Mouse (Mus musculus): ENCODE measurements around the gene Ttc14. TPM values are rescaled to one million over a fixed set of nuclear protein-coding genes. Genes with fewer than 3 reads are reported as not detected.

The Ttc14 gene
- polyA plus RNA-seq, 1 experiment from 2014 or later, result 39.5 TPM

DNA sequence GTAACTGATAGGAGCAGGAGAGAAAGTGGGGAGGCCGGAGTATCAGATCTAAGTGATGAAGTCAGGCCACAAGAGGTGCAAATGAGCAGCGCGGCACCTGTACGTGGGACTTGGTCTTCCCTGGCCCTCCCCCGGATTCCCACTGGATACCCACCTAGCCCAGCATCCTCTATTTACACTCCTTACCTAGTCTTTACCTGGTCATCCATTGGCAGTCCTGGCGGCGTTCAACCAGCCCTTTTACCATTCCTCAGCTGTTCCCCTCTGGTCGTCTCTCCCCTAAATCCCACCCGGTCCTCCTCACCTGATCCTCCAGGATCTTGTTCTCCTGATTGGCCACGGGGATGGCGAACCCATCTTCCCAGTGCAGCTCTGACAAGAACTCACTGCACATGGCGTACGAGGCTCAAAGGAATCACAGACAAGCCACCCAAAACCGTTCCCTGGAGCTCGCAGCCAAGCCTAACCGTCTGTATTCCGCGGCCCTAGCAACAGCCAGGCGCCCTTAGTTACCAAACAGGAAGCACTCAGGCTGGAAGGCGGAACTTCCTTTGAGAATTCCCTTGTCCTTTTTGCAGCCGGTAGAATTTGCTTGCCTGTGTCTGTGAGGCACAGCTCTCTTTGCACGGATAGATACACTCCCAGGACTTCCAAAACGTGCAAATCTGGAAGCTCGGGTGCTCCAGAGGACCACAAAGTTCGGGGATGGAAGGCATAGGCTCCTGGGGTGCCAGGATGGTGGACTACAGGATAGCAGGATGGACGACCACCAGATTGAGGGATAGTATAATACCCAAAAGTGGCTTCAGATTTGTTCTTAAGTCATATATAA, 44.4 kb downstream of the Ttc14 start, which contains the start of gene Ccdc39:
TSS of gene Ccdc39 (minus strand) at position 510 of the 832 bp plus-strand sequence.
- Histone ChIP-seq H3K36me3 (ENCODE audit: control insufficient read depth, insufficient read depth, low read length) (no peaks in the 10 kb centered on the region), H3K9me3 (ENCODE audit: control insufficient read depth, low read length) (no peaks in the 10 kb centered on the region), H3K4me3 (ENCODE audit: low read length) (peak within 1 kb of the TSS; percentile 51), H3K27me3 (replicated peaks; ENCODE audit: control insufficient read depth, insufficient read depth, low read length) (no peaks in the 10 kb centered on the region), H3K4me2 (ENCODE audit: low read depth, low read length) (peak within 1 kb of the TSS; percentile 81), H3K9ac (ENCODE audit: low read depth, low read length) (peak within 1 kb of the TSS; percentile 65), H3K4me1 (ENCODE audit: control insufficient read depth, insufficient read depth, low read length) (0 out of 2 replicates have a peak, but pooled peaks cover 2% of the 10 kb centered on the region), H3K27ac (ENCODE audit: low read length) (no peak within 1 kb of the TSS)
- 5% methylated on average over 26 of the region's 26 CpGs for WGBS
- ATAC-seq, result peak; percentile 96

DNA sequence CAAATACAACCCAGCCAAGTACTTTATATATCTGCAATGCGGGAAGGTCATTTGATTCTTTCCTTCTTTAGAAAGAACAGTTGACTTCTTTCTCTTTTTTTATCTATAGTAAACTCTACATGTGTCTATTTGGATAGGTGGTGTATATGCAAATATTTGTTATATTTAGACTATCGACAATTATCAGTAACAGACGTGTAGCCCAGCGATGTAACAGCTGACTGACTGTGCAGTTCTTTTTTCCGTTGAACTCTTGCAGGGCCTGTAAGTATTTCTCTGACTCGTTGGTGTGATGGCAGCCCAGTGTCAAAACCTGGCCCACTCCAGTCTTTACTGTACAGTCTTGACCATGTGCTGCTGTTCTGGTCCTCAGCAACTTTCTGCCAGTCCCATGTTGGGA, 47.0 kb downstream of the Ttc14 start:
- Histone ChIP-seq H3K4me3 (ENCODE audit: low read length) (no peak overlapping the region), H3K9me3 (ENCODE audit: control insufficient read depth, low read length) (no peaks in the 10 kb centered on the region), H3K36me3 (ENCODE audit: control insufficient read depth, insufficient read depth, low read length) (no peaks in the 10 kb centered on the region), H3K27me3 (replicated peaks; ENCODE audit: control insufficient read depth, insufficient read depth, low read length) (no peaks in the 10 kb centered on the region), H3K4me2 (ENCODE audit: low read depth, low read length) (no peak overlapping the region), H3K27ac (ENCODE audit: low read length) (no peak overlapping the region), H3K4me1 (ENCODE audit: control insufficient read depth, insufficient read depth, low read length) (0 out of 2 replicates have a peak, but pooled peaks cover 2% of the 10 kb centered on the region), H3K9ac (ENCODE audit: low read depth, low read length) (no peak overlapping the region)
- 71% methylated on average over 6 of the region's 6 CpGs for WGBS
- no peak for ATAC-seq

DNA sequence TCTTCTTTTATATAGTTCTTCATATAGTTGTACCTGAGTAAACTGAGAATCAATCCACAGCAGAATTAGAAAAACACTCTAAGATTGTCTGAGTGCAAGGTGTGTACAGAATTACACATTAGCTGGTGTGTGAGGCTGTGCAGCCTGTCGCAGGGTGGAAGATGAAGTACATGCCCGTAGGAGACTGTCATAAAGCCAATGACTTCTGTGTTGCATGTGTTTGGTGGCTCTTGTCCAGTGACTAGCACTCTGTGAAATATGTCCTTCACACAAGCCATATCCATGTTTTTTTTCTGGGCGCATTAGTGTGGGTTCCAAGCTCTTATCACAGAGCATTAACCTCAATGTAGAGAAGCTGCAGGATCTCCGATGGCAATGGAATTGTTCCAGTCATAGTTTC, 51.2 kb downstream of the Ttc14 start:
- 88% methylated on average over 4 of the region's 4 CpGs for WGBS

DNA sequence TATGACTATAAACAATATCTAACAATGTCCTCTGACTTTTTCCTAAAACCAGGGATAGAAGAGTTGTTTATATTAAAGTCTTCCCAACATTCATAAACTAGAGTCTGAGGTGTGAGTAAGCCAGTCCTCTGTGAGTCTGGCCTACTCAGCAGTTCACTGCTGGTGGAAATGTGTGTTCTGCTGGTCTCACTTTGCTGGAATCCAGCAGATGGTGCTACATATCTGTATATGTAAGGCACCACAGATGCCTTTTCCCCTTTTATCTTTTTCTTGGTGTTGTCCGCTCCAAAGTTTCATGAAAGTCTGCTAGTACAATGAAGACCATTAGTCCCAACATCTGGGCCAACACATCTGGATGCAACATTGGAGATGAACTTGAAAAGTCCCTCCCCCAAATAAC, 53.4 kb downstream of the Ttc14 start:
- no peaks in the 10 kb centered on the region for H3K36me3 ChIP-seq (ENCODE audit: control insufficient read depth, insufficient read depth, low read length)
- no peak for ATAC-seq
- no peak overlapping the region for H3K4me3 ChIP-seq (ENCODE audit: low read length)
- no peak overlapping the region for H3K9ac ChIP-seq (ENCODE audit: low read depth, low read length)
- 58% methylated on average over 1 of the region's 1 CpGs for WGBS
- no peaks in the 10 kb centered on the region for H3K27me3 ChIP-seq (replicated peaks; ENCODE audit: control insufficient read depth, insufficient read depth, low read length)
- no peaks in the 10 kb centered on the region for H3K9me3 ChIP-seq (ENCODE audit: control insufficient read depth, low read length)
- no peak overlapping the region for H3K4me2 ChIP-seq (ENCODE audit: low read depth, low read length)
- H3K27ac ChIP-seq (ENCODE audit: low read length), result no peak overlapping the region
- H3K4me1 ChIP-seq (ENCODE audit: control insufficient read depth, insufficient read depth, low read length), result no peaks in the 10 kb centered on the region

More for the DNA sequence above, 51.2 kb downstream of the Ttc14 start:
- Histone ChIP-seq H3K9ac (ENCODE audit: low read depth, low read length) (no peak overlapping the region), H3K4me1 (ENCODE audit: control insufficient read depth, insufficient read depth, low read length) (no peaks in the 10 kb centered on the region), H3K4me3 (ENCODE audit: low read length) (no peak overlapping the region), H3K36me3 (ENCODE audit: control insufficient read depth, insufficient read depth, low read length) (no peaks in the 10 kb centered on the region), H3K4me2 (ENCODE audit: low read depth, low read length) (no peak overlapping the region), H3K27me3 (replicated peaks; ENCODE audit: control insufficient read depth, insufficient read depth, low read length) (no peaks in the 10 kb centered on the region), H3K27ac (ENCODE audit: low read length) (no peak overlapping the region), H3K9me3 (ENCODE audit: control insufficient read depth, low read length) (no peaks in the 10 kb centered on the region)
- no peak for ATAC-seq

DNA sequence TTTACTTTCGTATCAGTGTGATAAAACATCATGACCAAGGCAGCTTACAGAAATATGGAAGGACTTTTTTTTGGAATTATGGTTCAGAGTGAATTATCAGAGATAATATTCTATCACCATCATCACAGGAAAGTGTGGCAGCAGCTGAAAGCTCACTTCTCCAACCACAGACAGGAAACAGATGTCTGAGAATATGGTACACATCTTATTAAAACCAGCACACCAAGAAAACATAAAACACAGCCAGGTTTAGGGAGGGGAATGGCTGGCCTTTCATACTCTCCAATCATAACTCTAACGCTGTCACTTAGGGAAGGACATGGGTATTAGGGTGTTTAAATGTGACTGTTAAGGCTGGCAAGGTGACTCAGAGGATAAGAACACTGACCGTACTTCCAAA, 59.3 kb downstream of the Ttc14 start:
- no peak overlapping the region for H3K4me3 ChIP-seq (ENCODE audit: low read length)
- H3K4me2 ChIP-seq (ENCODE audit: low read depth, low read length), result no peak overlapping the region
- WGBS, result 83% methylated on average over 3 of the region's 3 CpGs
- no peaks in the 10 kb centered on the region for H3K9me3 ChIP-seq (ENCODE audit: control insufficient read depth, low read length)
- ATAC-seq, result no peak
- no peaks in the 10 kb centered on the region for H3K27me3 ChIP-seq (replicated peaks; ENCODE audit: control insufficient read depth, insufficient read depth, low read length)
- H3K9ac ChIP-seq (ENCODE audit: low read depth, low read length), result no peak overlapping the region
- H3K4me1 ChIP-seq (ENCODE audit: control insufficient read depth, insufficient read depth, low read length), result no peaks in the 10 kb centered on the region
- H3K27ac ChIP-seq (ENCODE audit: low read length), result no peak overlapping the region
- H3K36me3 ChIP-seq (ENCODE audit: control insufficient read depth, insufficient read depth, low read length), result no peaks in the 10 kb centered on the region

DNA sequence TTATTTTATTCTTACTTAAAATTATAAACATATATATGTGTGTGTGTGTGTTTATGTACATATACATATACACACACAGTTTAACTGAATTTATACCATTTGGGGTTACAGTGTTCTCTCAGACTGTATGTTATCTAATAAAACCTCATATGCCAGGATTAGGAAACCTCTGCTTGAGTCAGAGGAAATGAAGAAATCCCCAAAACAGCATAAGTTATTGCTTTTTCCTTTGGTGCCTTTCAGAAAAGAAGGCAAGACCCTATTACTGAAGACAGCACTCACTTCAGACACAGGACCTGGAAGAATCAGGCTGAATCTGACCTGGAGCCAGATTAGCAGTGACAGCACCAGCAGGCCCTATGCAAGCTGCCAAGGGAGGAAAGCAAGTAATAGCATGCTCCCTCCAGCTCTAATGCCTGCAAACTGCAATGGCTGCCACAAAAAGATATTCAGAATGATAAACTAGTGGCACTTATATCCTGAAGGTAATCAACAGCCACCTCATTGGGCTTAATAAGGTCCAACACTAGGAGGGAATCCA, 64.4 kb downstream of the Ttc14 start:
- no peaks in the 10 kb centered on the region for H3K36me3 ChIP-seq (ENCODE audit: control insufficient read depth, insufficient read depth, low read length)
- ATAC-seq, result no peak
- H3K9ac ChIP-seq (ENCODE audit: low read depth, low read length), result no peak overlapping the region
- H3K27ac ChIP-seq (ENCODE audit: low read length), result no peak overlapping the region
- H3K4me2 ChIP-seq (ENCODE audit: low read depth, low read length), result no peak overlapping the region
- H3K4me1 ChIP-seq (ENCODE audit: control insufficient read depth, insufficient read depth, low read length), result no peaks in the 10 kb centered on the region
- H3K9me3 ChIP-seq (ENCODE audit: control insufficient read depth, low read length), result no peaks in the 10 kb centered on the region
- H3K27me3 ChIP-seq (replicated peaks; ENCODE audit: control insufficient read depth, insufficient read depth, low read length), result no peaks in the 10 kb centered on the region
- no peak overlapping the region for H3K4me3 ChIP-seq (ENCODE audit: low read length)

Other genes with a start within 250 kb of the Ttc14 start
- gene Ccdc39, start 44.5 kb downstream of the Ttc14 start, polyA plus RNA-seq (2015; fragmentation: Nextera tagmentation; extraction: Ambion mirVana), result 1.9 and 2.2 TPM in 2 replicates
- 34.9 and 35.3 TPM in 2 replicates for gene Fxr1, start 220.1 kb downstream of the Ttc14 start, polyA plus RNA-seq (2015; fragmentation: Nextera tagmentation; extraction: Ambion mirVana)

Data from intestine, embryonic 16.5 days (tissue).